Mouse (Mus musculus) stomach, embryonic 14.5 days (tissue): ENCODE measurements around the gene Cebpg. TPM values are rescaled to one million over a fixed set of nuclear protein-coding genes. Genes with fewer than 3 reads are reported as not detected.

Source experiments
- ATAC-seq: fragments of 200-750 bp; cut with Nextera tagmentation; 2 replicates; pipeline ENCODE4 v1.8.0; 2017; ENCODE audit warnings: low read depth, moderate TSS enrichment; ENCODE audit not compliant: insufficient number of reproducible peaks, insufficient read depth, low FRiP score
- H3K27ac ChIP-seq: fragments of 300-500 bp; sonication (generic); 2 replicates; pipeline ENCODE4 v1.5.1; 2014; ENCODE audit warnings: mild to moderate bottlenecking, low read length, moderate library complexity, mixed read lengths
- H3K27me3 ChIP-seq: fragments of 300-500 bp; sonication (generic); 2 replicates; pipeline ENCODE4 v1.6.1; 2014; ENCODE audit warnings: low read length, control low read depth, mixed read lengths; ENCODE audit not compliant: control insufficient read depth, insufficient read depth
- H3K36me3 ChIP-seq: fragments of 300-500 bp; sonication (generic); 2 replicates; pipeline ENCODE4 v1.6.1; 2014; ENCODE audit warnings: mild to moderate bottlenecking, control low read depth, low read length, moderate library complexity, mixed read lengths; ENCODE audit not compliant: control insufficient read depth, insufficient read depth
- H3K4me1 ChIP-seq: fragments of 300-500 bp; sonication (generic); 2 replicates; pipeline ENCODE4 v1.6.1; 2014; ENCODE audit warnings: low read length, control low read depth, mixed read lengths; ENCODE audit not compliant: control insufficient read depth, insufficient read depth
- H3K4me2 ChIP-seq: fragments of 300-500 bp; sonication (generic); replicated peaks from 2 replicates; pipeline ENCODE4 v1.6.1; 2014; ENCODE audit warnings: low read depth, low read length, control low read depth
- H3K4me3 ChIP-seq: fragments of 300-500 bp; sonication (generic); 2 replicates; pipeline ENCODE4 v1.5.1; 2014; ENCODE audit warnings: low read depth, low read length, control low read depth
- H3K9ac ChIP-seq: fragments of 300-500 bp; sonication (generic); replicated peaks from 2 replicates; pipeline ENCODE4 v1.6.1; 2014; ENCODE audit warnings: low read depth, mild to moderate bottlenecking, control low read depth, low read length, moderate library complexity, mixed read lengths
- H3K9me3 ChIP-seq: fragments of 300-500 bp; sonication (generic); 2 replicates; pipeline ENCODE4 v1.6.1; 2016; ENCODE audit warnings: low read depth, low read length, control low read depth; ENCODE audit not compliant: control insufficient read depth
- WGBS: fragments of 180-500 bp; shearing (Covaris S2); extraction: QIAGEN DNeasy Blood & Tissue Kit; methylation state at CpG from one replicate; pipeline ENCODE4 v1.1.7; 2014; 5-methylcytosine and 5-hydroxymethylcytosine counted together
- polyA plus RNA-seq: library from polyadenylated mRNA; unstranded; fragments of >200 nt; fragmentation: Nextera tagmentation; extraction: Ambion mirVana; gene quantifications from 2 replicates; pipeline ENCODE4 v1.2.1, GENCODE M21; 2014

Gene Cebpg
- polyA plus RNA-seq, 1 experiment from 2014 or later = 34.0 TPM

- Histone ChIP-seq H3K36me3 (peaks cover 36% of the 10 kb centered on the region), H3K9me3 (no peaks in the 10 kb centered on the region), H3K9ac (no peak overlapping the region), H3K27ac (no peak overlapping the region), H3K27me3 (no peaks in the 10 kb centered on the region), H3K4me1 (no peaks in the 10 kb centered on the region), H3K4me2 (no peak overlapping the region), H3K4me3 (no peak overlapping the region)
- 97% methylated on average over 10 of the region's 10 CpGs for WGBS
- ATAC-seq = 0 out of 2 replicates have a peak, but pooled peaks have one; percentile 20
Observed at GRCm38 (mm10) chr7:35043266-35043817, 13.0 kb downstream of the Cebpg start.

- ATAC-seq = 0 out of 2 replicates have a peak, but pooled peaks have one; percentile 50
- no peak overlapping the region for H3K27ac ChIP-seq
- WGBS = 89% methylated on average over 5 of the region's 5 CpGs
- H3K9ac ChIP-seq = no peak overlapping the region
- no peak overlapping the region for H3K4me3 ChIP-seq
- H3K36me3 ChIP-seq = peaks cover 36% of the 10 kb centered on the region
- no peak overlapping the region for H3K4me2 ChIP-seq
- H3K27me3 ChIP-seq = no peaks in the 10 kb centered on the region
- H3K4me1 ChIP-seq = no peaks in the 10 kb centered on the region
- H3K9me3 ChIP-seq = no peaks in the 10 kb centered on the region
Observed at GRCm38 (mm10) chr7:35042759-35043217, 13.6 kb downstream of the Cebpg start.

- ATAC-seq = no peak
- no peak overlapping the region for H3K9ac ChIP-seq
- no peaks in the 10 kb centered on the region for H3K27me3 ChIP-seq
- H3K27ac ChIP-seq = no peak overlapping the region
- no peaks in the 10 kb centered on the region for H3K4me1 ChIP-seq
- H3K4me3 ChIP-seq = no peak overlapping the region
- H3K4me2 ChIP-seq = no peak overlapping the region
- H3K9me3 ChIP-seq = no peaks in the 10 kb centered on the region
- H3K36me3 ChIP-seq = peaks cover 36% of the 10 kb centered on the region
Observed at GRCm38 (mm10) chr7:35042209-35042554, 14.2 kb downstream of the Cebpg start.

- Histone ChIP-seq H3K9me3 (no peaks in the 10 kb centered on the region), H3K9ac (no peak overlapping the region), H3K36me3 (peaks cover 34% of the 10 kb centered on the region)
Observed at GRCm38 (mm10) chr7:35041286-35042208, 14.8 kb downstream of the Cebpg start.

GRCm38 (mm10) chr7:35040176-35040972 lies 16.0 kb downstream of the Cebpg start:
- Histone ChIP-seq H3K4me3 (no peak overlapping the region), H3K27ac (no peak overlapping the region), H3K4me1 (peaks cover 6% of the 10 kb centered on the region; the same call in 1 of the 2 replicates), H3K9ac (no peak overlapping the region), H3K36me3 (peaks cover 24% of the 10 kb centered on the region), H3K4me2 (no peak overlapping the region), H3K9me3 (no peaks in the 10 kb centered on the region), H3K27me3 (no peaks in the 10 kb centered on the region)
- ATAC-seq = no peak
- WGBS = 90% methylated on average over 9 of the region's 9 CpGs

More at GRCm38 (mm10) chr7:35041286-35042208, 14.8 kb downstream of the Cebpg start:
- Histone ChIP-seq H3K27ac (no peak overlapping the region), H3K4me3 (no peak overlapping the region), H3K4me1 (peaks cover under 1% of the 10 kb centered on the region; the same call in 1 of the 2 replicates), H3K4me2 (no peak overlapping the region), H3K27me3 (no peaks in the 10 kb centered on the region)
- WGBS = 87% methylated on average over 2 of the region's 2 CpGs
- no peak for ATAC-seq

- Histone ChIP-seq H3K27ac (no peak overlapping the region), H3K36me3 (peaks cover under 1% of the 10 kb centered on the region; the same call in 1 of the 2 replicates), H3K4me1 (peaks cover 10% of the 10 kb centered on the region; the same call in 1 of the 2 replicates), H3K9me3 (no peaks in the 10 kb centered on the region), H3K27me3 (no peaks in the 10 kb centered on the region), H3K9ac (no peak overlapping the region), H3K4me3 (no peak overlapping the region), H3K4me2 (no peak overlapping the region)
- WGBS = 77% methylated on average over 6 of the region's 6 CpGs
- no peak for ATAC-seq
Observed at GRCm38 (mm10) chr7:35037408-35037807, 19.0 kb downstream of the Cebpg start.

- H3K4me2 ChIP-seq = no peak overlapping the region
- no peaks in the 10 kb centered on the region for H3K27me3 ChIP-seq
- 0 out of 2 replicates have a peak, but pooled peaks have one; percentile 31 for ATAC-seq
- no peak overlapping the region for H3K9ac ChIP-seq
- no peak overlapping the region for H3K4me3 ChIP-seq
- 66% methylated on average over 5 of the region's 5 CpGs for WGBS
- H3K4me1 ChIP-seq = peaks cover 10% of the 10 kb centered on the region; the same call in 1 of the 2 replicates
- peaks cover 3% of the 10 kb centered on the region; the same call in 1 of the 2 replicates for H3K36me3 ChIP-seq
- H3K9me3 ChIP-seq = no peaks in the 10 kb centered on the region
- peak overlapping the region; percentile 55 for H3K27ac ChIP-seq
Observed at GRCm38 (mm10) chr7:35036266-35036731, 20.1 kb downstream of the Cebpg start.

- Histone ChIP-seq H3K9me3 (no peaks in the 10 kb centered on the region), H3K4me1 (peaks cover 10% of the 10 kb centered on the region; the same call in 1 of the 2 replicates), H3K27ac (no peak overlapping the region), H3K4me2 (no peak overlapping the region), H3K27me3 (no peaks in the 10 kb centered on the region), H3K4me3 (no peak overlapping the region), H3K36me3 (peaks cover 3% of the 10 kb centered on the region; the same call in 1 of the 2 replicates), H3K9ac (no peak overlapping the region)
- WGBS = 73% methylated on average over 4 of the region's 4 CpGs
- no peak for ATAC-seq
Observed at GRCm38 (mm10) chr7:35035565-35035964, 20.8 kb downstream of the Cebpg start.
